Mouse (Mus musculus) liver, embryonic 15.5 days (tissue): ENCODE results near the gene S100pbp. TPM values are rescaled to one million over a fixed set of nuclear protein-coding genes. Genes with fewer than 3 reads are reported as not detected.

Source experiments
- ATAC-seq: fragments of 200-750 bp; cut with Nextera tagmentation; 2 replicates; pipeline ENCODE4 v1.8.0; 2017; ENCODE audit warnings: moderate number of reproducible peaks, mild to moderate bottlenecking, moderate library complexity; ENCODE audit not compliant: insufficient read depth
- H3K27ac ChIP-seq: fragments of 300-500 bp; sonication (generic); replicated peaks from 2 replicates; pipeline ENCODE4 v1.5.1; 2015; ENCODE audit warnings: mild to moderate bottlenecking, inconsistent platforms
- H3K27me3 ChIP-seq: fragments of 300-500 bp; sonication (generic); 2 replicates; pipeline ENCODE4 v1.6.1; 2015; ENCODE audit warnings: mild to moderate bottlenecking, inconsistent platforms
- H3K36me3 ChIP-seq: fragments of 300-500 bp; sonication (generic); replicated peaks from 2 replicates; pipeline ENCODE4 v1.6.1; 2015; ENCODE audit warnings: moderate library complexity, mild to moderate bottlenecking, inconsistent platforms
- H3K4me1 ChIP-seq: fragments of 300-500 bp; sonication (generic); replicated peaks from 2 replicates; pipeline ENCODE4 v1.6.1; 2015; ENCODE audit warnings: inconsistent platforms
- H3K4me2 ChIP-seq: fragments of 300-500 bp; sonication (generic); 2 replicates; pipeline ENCODE4 v1.6.1; 2015; ENCODE audit warnings: moderate library complexity, mild to moderate bottlenecking, inconsistent platforms
- H3K4me3 ChIP-seq: fragments of 300-500 bp; sonication (generic); replicated peaks from 2 replicates; pipeline ENCODE4 v1.5.1; 2015; ENCODE audit warnings: mild to moderate bottlenecking, inconsistent platforms
- H3K9ac ChIP-seq: fragments of 300-500 bp; sonication (generic); 2 replicates; pipeline ENCODE4 v1.6.1; 2015; ENCODE audit warnings: moderate library complexity, mild to moderate bottlenecking, inconsistent platforms
- H3K9me3 ChIP-seq: fragments of 300-500 bp; sonication (generic); replicated peaks from 2 replicates; pipeline ENCODE4 v1.6.1; 2016; ENCODE audit warnings: inconsistent platforms
- WGBS: fragments of 180-500 bp; shearing (Covaris S2); methylation state at CpG from one replicate; pipeline ENCODE4 v1.1.7; 2015; ENCODE audit warnings: mixed read lengths; ENCODE audit not compliant: insufficient replicate concordance; 5-methylcytosine and 5-hydroxymethylcytosine counted together
- polyA plus RNA-seq: library from polyadenylated mRNA; unstranded; fragments of >200 nt; fragmentation: Nextera tagmentation; extraction: Ambion mirVana; gene quantifications from 2 replicates; pipeline ENCODE4 v1.2.1, GENCODE M21; 2015

The S100pbp gene
- polyA plus RNA-seq, 1 experiment from 2014 or later: 6.0 TPM

- Histone ChIP-seq H3K4me3 (no peak overlapping the region), H3K27ac (no peak overlapping the region), H3K27me3 (peaks cover 96% of the 10 kb centered on the region), H3K4me1 (peaks cover 19% of the 10 kb centered on the region), H3K9ac (no peak overlapping the region), H3K4me2 (no peak overlapping the region), H3K36me3 (no peaks in the 10 kb centered on the region), H3K9me3 (no peaks in the 10 kb centered on the region)
- ATAC-seq: no peak
- WGBS: 11% methylated on average over 8 of the region's 8 CpGs
These were observed 66.8 kb downstream of the S100pbp start for GRCm38 (mm10) chr4:129122719-129123118.

GRCm38 (mm10) chr4:129122107-129122506, 67.4 kb downstream of the S100pbp start:
- H3K4me2 ChIP-seq: no peak overlapping the region
- H3K9ac ChIP-seq: no peak overlapping the region
- H3K27ac ChIP-seq: no peak overlapping the region
- no peak overlapping the region for H3K4me3 ChIP-seq
- ATAC-seq: no peak
- H3K4me1 ChIP-seq: peaks cover 19% of the 10 kb centered on the region
- whole genome bisulfite sequencing: 34% methylated on average over 9 of the region's 9 CpGs
- peaks cover 97% of the 10 kb centered on the region for H3K27me3 ChIP-seq
- no peaks in the 10 kb centered on the region for H3K9me3 ChIP-seq
- H3K36me3 ChIP-seq: no peaks in the 10 kb centered on the region

DNA sequence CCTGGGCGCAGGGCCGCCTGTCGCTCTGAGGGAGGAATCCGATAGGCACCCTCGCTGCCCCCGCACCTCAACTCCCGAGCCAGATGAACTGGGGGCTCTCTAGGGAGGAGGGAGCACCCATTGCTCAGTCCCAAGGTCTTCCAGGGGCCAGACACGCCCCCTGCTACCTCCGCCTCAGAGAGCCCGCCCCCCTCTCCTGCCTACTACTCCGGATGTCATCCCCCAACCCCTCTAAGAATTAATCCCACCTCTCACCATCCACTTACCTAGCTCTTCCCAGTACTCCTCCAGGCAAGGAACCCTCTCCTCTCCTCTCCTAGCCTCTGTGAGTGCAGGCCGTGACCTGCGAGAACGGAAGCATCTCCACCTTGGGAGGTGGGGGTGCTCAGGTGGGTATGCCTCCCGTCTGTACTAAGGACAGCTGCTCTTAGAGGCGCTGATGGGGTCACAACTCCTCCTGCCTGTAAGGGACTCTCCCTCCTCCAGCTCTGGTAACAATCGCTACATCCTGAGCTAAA, 67.9 kb downstream of the S100pbp start, which contains the start of gene Hpca:
TSS of gene Hpca (minus strand) at position 468 of the 518 bp plus-strand sequence.
- Histone ChIP-seq H3K4me1 (peaks cover 19% of the 10 kb centered on the region), H3K9ac (no peak within 1 kb of the TSS), H3K27ac (no peak within 1 kb of the TSS), H3K4me3 (peak within 1 kb of the TSS; percentile 39), H3K4me2 (peak within 1 kb of the TSS; percentile 63), H3K9me3 (no peaks in the 10 kb centered on the region), H3K36me3 (no peaks in the 10 kb centered on the region), H3K27me3 (peaks cover 92% of the 10 kb centered on the region)
- WGBS: 8% methylated on average over 17 of the region's 17 CpGs
- ATAC-seq: no peak

DNA sequence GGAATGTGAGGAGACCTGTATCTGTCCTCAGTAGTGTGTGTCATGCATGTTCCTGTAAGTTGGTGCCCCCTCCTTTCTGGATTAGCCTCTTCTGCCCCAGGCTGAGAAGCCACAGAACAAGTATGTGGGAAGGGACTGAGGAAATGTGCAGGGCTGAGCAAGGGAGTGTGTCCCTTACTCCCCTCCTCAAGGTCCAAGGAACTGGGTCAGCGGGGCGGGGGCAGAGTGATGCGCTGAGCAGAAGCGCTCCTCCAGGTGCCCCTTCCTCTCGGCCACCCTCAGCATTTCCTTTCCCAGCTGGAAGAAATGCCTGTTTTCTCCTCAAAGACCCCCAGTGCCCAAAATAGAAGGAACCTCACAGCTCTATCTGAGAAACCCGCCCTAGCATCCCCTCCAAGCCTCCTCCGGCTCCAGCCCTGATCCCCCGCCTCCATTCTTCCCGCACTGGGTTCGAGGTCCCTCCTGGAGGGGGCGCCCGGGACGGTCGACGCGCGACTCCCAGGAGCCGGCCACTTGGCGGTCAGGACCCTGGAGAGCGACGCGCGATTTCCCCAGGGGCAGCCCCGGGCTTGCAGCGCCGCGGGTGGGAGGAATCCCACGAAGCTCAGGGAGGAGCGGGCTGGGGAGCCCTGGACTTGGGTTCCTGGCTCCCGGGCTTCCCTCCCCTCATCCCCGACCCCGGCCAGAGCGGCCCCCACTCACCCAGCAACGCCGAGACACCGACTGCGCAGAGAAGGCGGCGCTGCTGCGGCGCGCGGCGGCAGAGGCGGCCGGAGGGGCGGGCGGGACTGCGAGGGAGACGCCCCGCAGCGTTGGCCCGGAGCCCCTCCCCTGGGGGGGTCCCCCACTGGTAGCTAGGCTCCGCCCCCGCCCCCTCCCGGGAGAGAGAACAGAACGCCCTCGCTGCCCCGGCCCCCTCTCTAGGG, 68.7 kb downstream of the S100pbp start:
- Histone ChIP-seq H3K4me1 (peaks cover 18% of the 10 kb centered on the region), H3K4me3 (peak overlapping the region; percentile 39), H3K27ac (no peak overlapping the region), H3K27me3 (peaks cover 88% of the 10 kb centered on the region), H3K9me3 (no peaks in the 10 kb centered on the region), H3K4me2 (peak overlapping the region; percentile 63), H3K36me3 (no peaks in the 10 kb centered on the region), H3K9ac (no peak overlapping the region)
- 3% methylated on average over 59 of the region's 59 CpGs for WGBS
- no peak for ATAC-seq

GRCm38 (mm10) chr4:129119708-129120107, 69.8 kb downstream of the S100pbp start:
- ATAC-seq: no peak
- H3K4me3 ChIP-seq: no peak overlapping the region
- no peak overlapping the region for H3K27ac ChIP-seq
- WGBS: 64% methylated on average over 10 of the region's 10 CpGs
- no peak overlapping the region for H3K9ac ChIP-seq
- H3K36me3 ChIP-seq: no peaks in the 10 kb centered on the region
- no peaks in the 10 kb centered on the region for H3K9me3 ChIP-seq
- no peak overlapping the region for H3K4me2 ChIP-seq
- H3K4me1 ChIP-seq: peaks cover 9% of the 10 kb centered on the region
- H3K27me3 ChIP-seq: peaks cover 88% of the 10 kb centered on the region

DNA sequence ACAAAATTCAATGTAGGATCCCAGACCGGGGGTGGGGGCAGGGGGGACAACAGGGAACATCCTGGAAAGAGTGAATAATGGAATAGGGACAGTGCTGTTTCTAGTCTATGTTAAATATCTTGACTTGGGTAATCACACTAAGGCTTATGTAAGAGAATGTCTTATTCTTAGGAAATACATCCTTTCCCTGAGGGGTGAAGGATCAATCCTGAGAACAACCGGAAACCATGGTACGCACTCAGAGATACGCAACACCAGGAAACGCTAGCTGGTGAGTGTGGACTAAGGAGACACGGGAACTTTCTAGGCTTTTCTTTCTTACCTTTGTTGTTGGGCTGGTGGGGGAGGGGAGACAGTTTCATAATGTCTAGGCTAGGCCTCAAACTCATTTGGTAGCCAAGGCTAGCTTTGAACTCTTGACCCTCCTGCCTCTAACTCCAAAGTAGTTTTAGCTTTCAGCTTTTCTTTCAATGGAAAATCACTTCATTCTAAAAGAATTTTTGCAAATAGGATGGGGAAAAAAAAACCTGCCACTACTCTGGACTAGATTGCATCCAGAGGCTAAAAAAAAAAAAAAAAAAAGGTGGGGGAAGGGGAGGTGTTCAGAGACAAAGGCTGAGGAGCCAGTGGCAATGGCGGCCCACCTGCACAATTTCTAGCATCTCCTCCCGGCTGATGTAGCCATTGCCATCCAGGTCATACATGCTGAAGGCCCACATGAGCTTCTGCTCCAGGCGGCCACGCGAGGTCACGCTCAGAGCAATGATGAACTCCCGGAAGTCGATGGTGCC, 71.6 kb downstream of the S100pbp start:
- Histone ChIP-seq H3K4me3 (no peak overlapping the region), H3K27me3 (peaks cover 84% of the 10 kb centered on the region), H3K9ac (no peak overlapping the region), H3K9me3 (no peaks in the 10 kb centered on the region), H3K4me2 (no peak overlapping the region), H3K36me3 (no peaks in the 10 kb centered on the region), H3K4me1 (peaks cover 9% of the 10 kb centered on the region), H3K27ac (no peak overlapping the region)
- 75% methylated on average over 14 of the region's 14 CpGs for WGBS
- ATAC-seq: no peak

- Histone ChIP-seq H3K9ac (no peak overlapping the region), H3K9me3 (no peaks in the 10 kb centered on the region), H3K27ac (no peak overlapping the region), H3K4me1 (peaks cover 9% of the 10 kb centered on the region), H3K4me2 (no peak overlapping the region), H3K4me3 (no peak overlapping the region), H3K36me3 (no peaks in the 10 kb centered on the region), H3K27me3 (peaks cover 76% of the 10 kb centered on the region)
- no peak for ATAC-seq
- 72% methylated on average over 8 of the region's 8 CpGs for WGBS
These were observed 72.8 kb downstream of the S100pbp start for GRCm38 (mm10) chr4:129116703-129117102.

DNA sequence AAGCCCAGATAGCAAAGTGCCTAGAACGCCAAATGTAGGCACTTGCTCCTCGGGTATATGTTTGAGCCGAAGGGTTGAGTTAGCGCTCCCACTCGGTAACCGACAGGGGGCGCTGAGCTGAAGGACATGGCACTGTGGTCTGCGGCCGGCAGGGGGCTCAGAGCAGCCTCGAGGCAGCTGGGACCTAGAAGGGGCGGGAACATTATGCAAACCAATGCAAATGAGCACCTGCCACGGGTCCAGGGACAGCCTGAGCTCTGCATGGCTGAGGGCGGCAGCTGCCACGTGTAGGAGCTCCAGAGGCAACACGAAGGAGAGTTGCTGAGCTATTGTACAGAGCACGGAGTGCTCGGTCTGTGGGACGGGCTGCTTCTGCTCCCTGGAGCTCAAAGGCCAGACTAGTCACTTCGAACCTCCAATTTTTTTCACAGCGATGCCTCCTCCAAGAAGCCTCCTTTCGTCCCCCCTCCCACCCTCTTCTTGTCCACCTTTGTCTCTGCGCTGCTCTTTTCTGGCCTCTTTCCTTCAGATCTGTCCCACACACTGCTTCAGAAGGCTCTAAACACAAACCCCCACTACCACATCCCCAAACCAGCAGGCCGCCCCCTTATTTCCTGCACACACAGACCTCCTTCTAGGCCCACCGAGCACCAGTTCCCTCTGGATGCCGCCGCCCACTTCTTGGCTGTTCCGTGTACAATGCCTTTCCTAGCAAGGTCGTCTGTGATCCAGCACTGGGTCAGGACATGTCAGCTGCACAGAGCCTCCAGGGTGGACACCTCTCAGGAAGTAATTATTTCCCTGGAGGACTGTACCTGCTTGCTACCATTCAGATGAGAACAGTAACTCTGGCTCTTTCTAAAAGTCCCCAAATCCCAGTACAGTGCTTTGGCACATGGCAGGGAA, 76.2 kb downstream of the S100pbp start:
- no peak overlapping the region for H3K4me2 ChIP-seq
- no peaks in the 10 kb centered on the region for H3K36me3 ChIP-seq
- ATAC-seq: peak; percentile 54; the same call in 1 of the 2 replicates
- peaks cover 51% of the 10 kb centered on the region for H3K27me3 ChIP-seq
- no peak overlapping the region for H3K27ac ChIP-seq
- H3K4me3 ChIP-seq: no peak overlapping the region
- WGBS: 28% methylated on average over 28 of the region's 28 CpGs
- H3K4me1 ChIP-seq: no peaks in the 10 kb centered on the region; the same call in 1 of the 2 replicates
- no peak overlapping the region for H3K9ac ChIP-seq
- no peaks in the 10 kb centered on the region for H3K9me3 ChIP-seq

GRCm38 (mm10) chr4:129112231-129112630, 77.3 kb downstream of the S100pbp start:
- Histone ChIP-seq H3K4me1 (no peaks in the 10 kb centered on the region; the same call in 1 of the 2 replicates), H3K9me3 (no peaks in the 10 kb centered on the region), H3K27me3 (peaks cover 52% of the 10 kb centered on the region), H3K36me3 (no peaks in the 10 kb centered on the region), H3K27ac (no peak overlapping the region), H3K4me2 (no peak overlapping the region), H3K9ac (no peak overlapping the region), H3K4me3 (no peak overlapping the region)
- ATAC-seq: no peak
- WGBS: 64% methylated on average over 13 of the region's 13 CpGs

GRCm38 (mm10) chr4:129111350-129111749, 78.2 kb downstream of the S100pbp start:
- Histone ChIP-seq H3K9ac (no peak overlapping the region), H3K4me3 (no peak overlapping the region), H3K36me3 (no peaks in the 10 kb centered on the region), H3K4me1 (no peaks in the 10 kb centered on the region; the same call in 1 of the 2 replicates), H3K27ac (no peak overlapping the region), H3K9me3 (no peaks in the 10 kb centered on the region), H3K27me3 (peaks cover 60% of the 10 kb centered on the region), H3K4me2 (no peak overlapping the region)
- WGBS: 42% methylated on average over 11 of the region's 11 CpGs
- no peak for ATAC-seq
